Mouse (Mus musculus) liver, embryonic 11.5 days (tissue): ENCODE measurements at regions not wholly inside any gene's neighbourhood (a gene's known extent, or its start where the extent isn't known, plus 50 kb on each side); places are given as distances from the start of the nearest gene placed in this dataset.

Source experiments
- ATAC-seq: fragments of 200-750 bp; cut with Nextera tagmentation; replicated peaks from 2 replicates; pipeline ENCODE4 v1.8.0; 2017; ENCODE audit warnings: moderate number of reproducible peaks, mild to moderate bottlenecking, moderate TSS enrichment, moderate library complexity; ENCODE audit not compliant: low FRiP score
- DNase-seq: peaks from one replicate; pipeline ENCODE4 v3.0.0-alpha.2; 2017; ENCODE audit warnings: low spot score
- H3K27ac ChIP-seq: fragments of 300-500 bp; sonication (generic); 2 replicates; pipeline ENCODE4 v1.5.1; 2014; ENCODE audit warnings: mild to moderate bottlenecking, low read depth, low read length, control low read depth
- H3K27me3 ChIP-seq: fragments of 300-500 bp; sonication (generic); replicated peaks from 2 replicates; pipeline ENCODE4 v1.6.1; 2014; ENCODE audit warnings: low read length, mixed read lengths; ENCODE audit not compliant: control insufficient read depth, insufficient read depth
- H3K36me3 ChIP-seq: fragments of 300-500 bp; sonication (generic); 2 replicates; pipeline ENCODE4 v1.6.1; 2014; ENCODE audit warnings: mild to moderate bottlenecking, low read length, moderate library complexity, mixed read lengths; ENCODE audit not compliant: control insufficient read depth, insufficient read depth
- H3K4me1 ChIP-seq: fragments of 300-500 bp; sonication (generic); replicated peaks from 2 replicates; pipeline ENCODE4 v1.6.1; 2014; ENCODE audit warnings: low read length, mixed read lengths; ENCODE audit not compliant: control insufficient read depth, insufficient read depth
- H3K4me2 ChIP-seq: fragments of 300-500 bp; sonication (generic); 2 replicates; pipeline ENCODE4 v1.6.1; 2014; ENCODE audit warnings: mild to moderate bottlenecking, control low read depth, moderate library complexity
- H3K4me3 ChIP-seq: fragments of 300-500 bp; sonication (generic); 2 replicates; pipeline ENCODE4 v1.5.1; 2014; ENCODE audit warnings: low read depth, low read length, control low read depth
- H3K9ac ChIP-seq: fragments of 300-500 bp; sonication (generic); 2 replicates; pipeline ENCODE4 v1.6.1; 2014; ENCODE audit warnings: low read depth, low read length, control low read depth
- H3K9me3 ChIP-seq: fragments of 300-500 bp; sonication (generic); 2 replicates; pipeline ENCODE4 v1.6.1; 2016; ENCODE audit warnings: low read length, inconsistent platforms, mixed read lengths; ENCODE audit not compliant: control insufficient read depth
- WGBS: fragments of 180-500 bp; shearing (Covaris S2); extraction: QIAGEN DNeasy Blood & Tissue Kit; methylation state at CpG from one replicate; pipeline ENCODE4 v1.1.7; 2014; 5-methylcytosine and 5-hydroxymethylcytosine counted together

- Histone ChIP-seq H3K9ac (no peak overlapping the region), H3K9me3 (no peaks in the 10 kb centered on the region)
- ATAC-seq = no peak
Observed at GRCm38 (mm10) chr3:136454967-136455366, 129.1 kb upstream of the Bank1 start.

GRCm38 (mm10) chr3:136450986-136451774, 125.3 kb upstream of the Bank1 start:
- Histone ChIP-seq H3K36me3 (no peaks in the 10 kb centered on the region), H3K27ac (no peak overlapping the region), H3K4me1 (no peaks in the 10 kb centered on the region), H3K4me3 (no peak overlapping the region), H3K9me3 (no peaks in the 10 kb centered on the region), H3K4me2 (no peak overlapping the region), H3K27me3 (no peaks in the 10 kb centered on the region), H3K9ac (no peak overlapping the region)
- WGBS = 81% methylated on average over 9 of the region's 9 CpGs
- no peak for ATAC-seq
- DNase-seq = no peak

More at GRCm38 (mm10) chr3:136454967-136455366, 129.1 kb upstream of the Bank1 start:
- no peak for DNase-seq
- no peak overlapping the region for H3K4me3 ChIP-seq
- no peak overlapping the region for H3K4me2 ChIP-seq
- H3K27me3 ChIP-seq = no peaks in the 10 kb centered on the region
- no peaks in the 10 kb centered on the region for H3K36me3 ChIP-seq
- WGBS = 88% methylated on average over 3 of the region's 3 CpGs
- H3K27ac ChIP-seq = no peak overlapping the region
- no peaks in the 10 kb centered on the region for H3K4me1 ChIP-seq

- Histone ChIP-seq H3K4me1 (no peaks in the 10 kb centered on the region), H3K36me3 (no peaks in the 10 kb centered on the region), H3K27ac (no peak overlapping the region), H3K9ac (no peak overlapping the region), H3K4me3 (no peak overlapping the region), H3K27me3 (no peaks in the 10 kb centered on the region), H3K9me3 (no peaks in the 10 kb centered on the region), H3K4me2 (no peak overlapping the region)
- 88% methylated on average over 2 of the region's 2 CpGs for WGBS
- ATAC-seq (no peak), DNase-seq (no peak)
Observed at GRCm38 (mm10) chr3:136450361-136450895, 124.6 kb upstream of the Bank1 start.

- DNase-seq (no peak), ATAC-seq (no peak)
- 75% methylated on average over 4 of the region's 4 CpGs for whole genome bisulfite sequencing
- no peak overlapping the region for H3K27ac ChIP-seq
- H3K4me1 ChIP-seq = no peaks in the 10 kb centered on the region
- H3K4me2 ChIP-seq = no peak overlapping the region
- no peaks in the 10 kb centered on the region for H3K27me3 ChIP-seq
- H3K9ac ChIP-seq = no peak overlapping the region
- H3K4me3 ChIP-seq = no peak overlapping the region
- no peaks in the 10 kb centered on the region for H3K36me3 ChIP-seq
- H3K9me3 ChIP-seq = no peaks in the 10 kb centered on the region
Observed at GRCm38 (mm10) chr3:136449364-136449763, 123.5 kb upstream of the Bank1 start.

GRCm38 (mm10) chr3:136444598-136444997, 118.7 kb upstream of the Bank1 start:
- WGBS = 63% methylated on average over 2 of the region's 2 CpGs

GRCm38 (mm10) chr3:136442099-136442498, 116.2 kb upstream of the Bank1 start:
- no peaks in the 10 kb centered on the region for H3K36me3 ChIP-seq
- H3K9me3 ChIP-seq = no peaks in the 10 kb centered on the region
- ATAC-seq = no peak
- H3K9ac ChIP-seq = no peak overlapping the region
- no peaks in the 10 kb centered on the region for H3K27me3 ChIP-seq
- WGBS = 74% methylated on average over 2 of the region's 2 CpGs
- H3K4me1 ChIP-seq = no peaks in the 10 kb centered on the region
- no peak overlapping the region for H3K4me3 ChIP-seq
- no peak for DNase-seq
- no peak overlapping the region for H3K4me2 ChIP-seq
- no peak overlapping the region for H3K27ac ChIP-seq

More at GRCm38 (mm10) chr3:136444598-136444997, 118.7 kb upstream of the Bank1 start:
- H3K9ac ChIP-seq = no peak overlapping the region
- no peak for ATAC-seq
- no peak overlapping the region for H3K4me3 ChIP-seq
- no peak overlapping the region for H3K27ac ChIP-seq
- H3K4me2 ChIP-seq = no peak overlapping the region
- H3K36me3 ChIP-seq = no peaks in the 10 kb centered on the region
- no peaks in the 10 kb centered on the region for H3K9me3 ChIP-seq
- H3K27me3 ChIP-seq = no peaks in the 10 kb centered on the region
- DNase-seq = no peak
- H3K4me1 ChIP-seq = no peaks in the 10 kb centered on the region

- Histone ChIP-seq H3K9ac (no peak overlapping the region), H3K4me3 (no peak overlapping the region), H3K36me3 (no peaks in the 10 kb centered on the region), H3K27ac (no peak overlapping the region), H3K4me2 (no peak overlapping the region), H3K9me3 (no peaks in the 10 kb centered on the region), H3K4me1 (no peaks in the 10 kb centered on the region), H3K27me3 (no peaks in the 10 kb centered on the region)
- ATAC-seq = no peak
- WGBS = 81% methylated on average over 7 of the region's 7 CpGs
- no peak for DNase-seq
Observed at GRCm38 (mm10) chr3:136439907-136440645, 114.2 kb upstream of the Bank1 start.

- no peaks in the 10 kb centered on the region for H3K36me3 ChIP-seq
- no peaks in the 10 kb centered on the region for H3K9me3 ChIP-seq
- no peak for ATAC-seq
- 88% methylated on average over 5 of the region's 5 CpGs for WGBS
- H3K4me1 ChIP-seq = no peaks in the 10 kb centered on the region
- H3K4me2 ChIP-seq = no peak overlapping the region
- no peak overlapping the region for H3K4me3 ChIP-seq
- no peaks in the 10 kb centered on the region for H3K27me3 ChIP-seq
- no peak for DNase-seq
- no peak overlapping the region for H3K9ac ChIP-seq
- H3K27ac ChIP-seq = no peak overlapping the region
Observed at GRCm38 (mm10) chr3:136439350-136439749, 113.5 kb upstream of the Bank1 start.
